In the genomic region with DNA sequence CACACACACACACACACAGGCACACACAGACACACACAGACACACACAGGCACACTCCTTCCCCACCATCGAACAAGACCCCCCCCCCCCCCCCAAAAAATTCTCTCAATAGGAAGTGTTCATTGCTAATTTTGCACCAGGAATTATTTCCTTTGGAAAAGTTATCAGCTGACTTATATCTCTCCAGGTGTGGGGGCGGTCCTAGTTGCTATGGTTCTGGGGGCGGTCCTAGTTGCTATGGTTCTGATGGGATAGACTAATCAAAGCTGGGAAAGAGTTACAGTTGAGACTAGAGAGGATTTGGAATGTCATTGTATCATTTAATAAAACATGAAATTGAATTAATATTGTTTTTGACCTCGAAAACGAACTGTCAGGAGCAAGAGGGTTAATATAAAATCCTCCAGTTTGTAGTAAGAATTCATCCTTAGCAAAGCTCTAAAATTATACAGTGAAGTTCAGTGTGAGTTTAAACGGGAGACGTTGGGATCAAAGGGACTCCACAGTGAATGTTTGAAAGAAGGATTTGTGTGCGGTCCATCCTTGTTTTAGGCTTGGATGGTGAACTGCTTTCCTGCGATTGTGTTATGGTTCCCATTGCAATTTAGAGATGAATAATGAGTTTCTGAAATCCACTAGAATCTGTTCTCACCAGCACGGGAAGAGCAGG, we compare ENCODE assay signal across 9 mouse cellular contexts. TPM values are rescaled to one million over a fixed set of nuclear protein-coding genes. Genes with fewer than 3 reads are reported as not detected.
A peak's percentile ranks its signal among the peaks of the same experiment; 100 is the strongest.
DNase-seq lines count a peak whose midpoint lies in the region; ATAC-seq and TF ChIP-seq lines count a peak whose summit lies in the region.
"Had no signal": no experiment of that assay in that cellular context is flagged by ENCODE, and none has a peak within 500 bp of the region (broad histone marks: within the 10 kb centered on the region; RNA-seq: fewer than 3 reads in every experiment).

No protein-coding gene starts in this region.

- peak; percentile 63 for DNase-seq in kidney, postnatal 0 days (ENCODE audit: low spot score)
- DNase-seq in kidney, adult 9 months, result no peak
- DNase-seq in embryonic facial prominence, embryonic 11.5 days (ENCODE audit: low spot score), result peak; percentile 43
- no peak for DNase-seq in urinary bladder, adult 2 months (ENCODE audit: low spot score)
- no peak for DNase-seq in thymus, postnatal 25 days

- H3K9ac ChIP-seq in kidney, postnatal 0 days (ENCODE audit: low read depth, low read length), result peak overlapping the region; percentile 28; the same call in 1 of the 2 replicates
- no peak overlapping the region for H3K9ac ChIP-seq in embryonic facial prominence, embryonic 11.5 days (replicated peaks; ENCODE audit: low read length)
- H3K9ac ChIP-seq in hindbrain, embryonic 15.5 days, result peak overlapping the region; percentile 51
- H3K9ac ChIP-seq in midbrain, embryonic 15.5 days, result peak overlapping the region; percentile 37; the same call in 1 of the 2 replicates

- no peaks in the 10 kb centered on the region for H3K9me3 ChIP-seq in kidney, postnatal 0 days (replicated peaks; ENCODE audit: low read length)
- H3K9me3 ChIP-seq in embryonic facial prominence, embryonic 11.5 days (replicated peaks; ENCODE audit: control insufficient read depth, low read length), result no peaks in the 10 kb centered on the region
- no peaks in the 10 kb centered on the region for H3K9me3 ChIP-seq in hindbrain, embryonic 15.5 days
- H3K9me3 ChIP-seq in midbrain, embryonic 15.5 days, result no peaks in the 10 kb centered on the region

- no peak for TF ChIP-seq CTCF in kidney, postnatal 0 days (IDR thresholded peaks at IDR 0.05; ENCODE audit: low read depth)

- H3K4me1 ChIP-seq in kidney, postnatal 0 days (replicated peaks; ENCODE audit: insufficient read depth, low read length), result no peaks in the 10 kb centered on the region
- no peaks in the 10 kb centered on the region for H3K4me1 ChIP-seq in embryonic facial prominence, embryonic 11.5 days (ENCODE audit: control insufficient read depth, insufficient read depth, low read length)
- H3K4me1 ChIP-seq in hindbrain, embryonic 15.5 days (replicated peaks), result peaks cover 9% of the 10 kb centered on the region
- 0 out of 2 replicates have a peak, but pooled peaks cover 6% of the 10 kb centered on the region for H3K4me1 ChIP-seq in midbrain, embryonic 15.5 days

- ATAC-seq in kidney, postnatal 0 days (replicated peaks; ENCODE audit: low FRiP score, low read depth), result 0 out of 2 replicates have a peak, but pooled peaks have one; percentile 42
- ATAC-seq in embryonic facial prominence, embryonic 11.5 days (replicated peaks; ENCODE audit: insufficient number of reproducible peaks, low FRiP score, low TSS enrichment, low read depth), result 0 out of 2 replicates have a peak, but pooled peaks have one; percentile 72
- no peak for ATAC-seq in hindbrain, embryonic 15.5 days (ENCODE audit: low FRiP score, low read depth)
- ATAC-seq in midbrain, embryonic 15.5 days (replicated peaks), result peak; percentile 76
- ATAC-seq in cerebellum, adult (ENCODE audit: insufficient number of reproducible peaks, low FRiP score, low TSS enrichment), result no peak
- ATAC-seq: Patski had no signal

- peak overlapping the region; percentile 25 for H3K4me3 ChIP-seq in kidney, postnatal 0 days (replicated peaks; ENCODE audit: low read depth, low read length)
- no peak overlapping the region for H3K4me3 ChIP-seq in embryonic facial prominence, embryonic 11.5 days (ENCODE audit: low read depth, low read length)
- H3K4me3 ChIP-seq in hindbrain, embryonic 15.5 days, result peak overlapping the region; percentile 37
- H3K4me3 ChIP-seq in midbrain, embryonic 15.5 days, result peak overlapping the region; percentile 33

- 33% methylated on average over 10 of the region's 10 CpGs for WGBS in kidney, postnatal 0 days
- WGBS in embryonic facial prominence, embryonic 11.5 days, result 35% methylated on average over 10 of the region's 10 CpGs
- WGBS in hindbrain, embryonic 15.5 days, result 37% methylated on average over 10 of the region's 10 CpGs
- WGBS in midbrain, embryonic 15.5 days, result 29% methylated on average over 10 of the region's 10 CpGs

- H3K27ac ChIP-seq in kidney, postnatal 0 days, result no peak overlapping the region
- H3K27ac ChIP-seq in embryonic facial prominence, embryonic 11.5 days (replicated peaks; ENCODE audit: low read depth, low read length), result no peak overlapping the region
- peak overlapping the region; percentile 40; the same call in 1 of the 2 replicates for H3K27ac ChIP-seq in hindbrain, embryonic 15.5 days (replicated peaks)
- H3K27ac ChIP-seq in midbrain, embryonic 15.5 days, result peak overlapping the region; percentile 33

- H3K27me3 ChIP-seq in kidney, postnatal 0 days (ENCODE audit: insufficient read depth, low read length), result no peaks in the 10 kb centered on the region
- H3K27me3 ChIP-seq in embryonic facial prominence, embryonic 11.5 days (ENCODE audit: control insufficient read depth, insufficient read depth, low read length), result no peaks in the 10 kb centered on the region
- H3K27me3 ChIP-seq in hindbrain, embryonic 15.5 days, result no peaks in the 10 kb centered on the region
- no peaks in the 10 kb centered on the region for H3K27me3 ChIP-seq in midbrain, embryonic 15.5 days (replicated peaks)
- H3K27me3 ChIP-seq: Patski had no signal

- H3K36me3 ChIP-seq in kidney, postnatal 0 days (ENCODE audit: insufficient read depth, low read length), result no peaks in the 10 kb centered on the region
- no peaks in the 10 kb centered on the region for H3K36me3 ChIP-seq in embryonic facial prominence, embryonic 11.5 days (replicated peaks; ENCODE audit: control insufficient read depth, insufficient read depth, low read depth, low read length)
- H3K36me3 ChIP-seq in hindbrain, embryonic 15.5 days, result no peaks in the 10 kb centered on the region
- no peaks in the 10 kb centered on the region for H3K36me3 ChIP-seq in midbrain, embryonic 15.5 days (replicated peaks)

- peak overlapping the region; percentile 54 for H3K4me2 ChIP-seq in kidney, postnatal 0 days (ENCODE audit: low read length)
- H3K4me2 ChIP-seq in embryonic facial prominence, embryonic 11.5 days (ENCODE audit: low read depth, low read length), result peak overlapping the region; percentile 3
- peak overlapping the region; percentile 67 for H3K4me2 ChIP-seq in hindbrain, embryonic 15.5 days
- peak overlapping the region; percentile 55 for H3K4me2 ChIP-seq in midbrain, embryonic 15.5 days

RNA-seq across cellular contexts. Expression of a gene that starts 4.0 kb away (rescaled TPM):
- not detected in 2 replicates for polyA plus RNA-seq in kidney, postnatal 0 days (2015; fragmentation: Nextera tagmentation; extraction: Ambion mirVana)
- not detected in 2 replicates for polyA plus RNA-seq in embryonic facial prominence, embryonic 11.5 days (2014; fragmentation: Nextera tagmentation; extraction: Ambion mirVana)
- polyA plus RNA-seq in hindbrain, embryonic 15.5 days (2015; fragmentation: Nextera tagmentation; extraction: Ambion mirVana), result not detected in 2 replicates
- not detected in 2 replicates for polyA plus RNA-seq in midbrain, embryonic 15.5 days (2015; fragmentation: Nextera tagmentation; extraction: Ambion mirVana)
- polyA plus RNA-seq in urinary bladder, adult 2 months (2012; rRNA removed), result not detected in 2 replicates
- polyA plus RNA-seq: Patski had no signal

Comparison
In these comparisons a context has a peak if more than half of its experiments do, and no peak if none do; other contexts are left out.
1. DNase-seq: peak in kidney, postnatal 0 days (single experiment) and embryonic facial prominence, embryonic 11.5 days (single experiment); none in kidney, adult 9 months (single experiment), urinary bladder, adult 2 months (single experiment) and thymus, postnatal 25 days (single experiment).
2. ATAC-seq: peak in kidney, postnatal 0 days (single experiment), embryonic facial prominence, embryonic 11.5 days (single experiment) and midbrain, embryonic 15.5 days (single experiment); none in hindbrain, embryonic 15.5 days (single experiment) and cerebellum, adult (single experiment).
3. H3K27ac ChIP-seq: peak in hindbrain, embryonic 15.5 days (single experiment) and midbrain, embryonic 15.5 days (single experiment); none in kidney, postnatal 0 days (single experiment) and embryonic facial prominence, embryonic 11.5 days (single experiment).
4. H3K4me2 ChIP-seq: peak in every context shown above with its lines; median percentile 67 in hindbrain, embryonic 15.5 days; 55 in midbrain, embryonic 15.5 days; 54 in kidney, postnatal 0 days; 3 in embryonic facial prominence, embryonic 11.5 days.